ENCODE assay signal across 12 mouse cellular contexts in the genomic region with DNA sequence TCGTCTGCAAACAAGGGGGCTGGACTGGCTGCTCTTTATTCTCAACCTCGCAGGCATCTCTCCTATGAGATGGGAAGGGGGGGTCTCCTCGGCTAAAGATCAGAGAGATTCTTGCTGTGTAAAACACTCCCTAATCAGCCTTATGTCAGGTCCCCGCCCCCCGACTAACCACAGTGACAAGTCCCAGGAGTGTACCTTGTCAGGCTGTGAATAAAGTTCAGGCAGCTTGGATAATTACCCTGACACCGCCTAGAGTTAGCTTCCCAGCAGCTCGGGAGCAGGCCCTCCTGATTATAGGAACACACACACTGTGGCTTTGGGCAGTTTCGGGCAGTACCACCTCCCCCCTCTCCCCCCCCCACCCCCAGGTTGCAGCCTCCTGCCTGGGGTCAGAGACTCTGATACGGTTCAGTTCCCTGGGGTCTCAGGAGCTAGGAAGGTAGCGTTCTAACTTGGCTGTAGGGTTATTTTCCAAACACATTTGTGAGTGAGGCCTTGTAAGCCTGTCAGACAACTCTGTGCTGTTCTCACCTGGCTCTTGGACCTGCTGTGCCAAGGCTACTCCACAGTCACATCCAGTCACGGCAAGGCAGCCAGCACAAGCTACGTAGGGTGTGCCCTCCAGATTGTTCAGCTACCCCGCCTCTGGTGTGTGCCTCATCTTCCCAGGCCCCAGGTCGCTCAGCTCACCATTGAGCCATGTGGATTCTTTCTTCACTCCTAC.
A peak's percentile ranks its signal among the peaks of the same experiment; 100 is the strongest.
DNase-seq lines count a peak whose midpoint lies in the region; ATAC-seq and TF ChIP-seq lines count a peak whose summit lies in the region.
"Had no signal": no experiment of that assay in that cellular context is flagged by ENCODE, and none has a peak within 500 bp of the region (broad histone marks: within the 10 kb centered on the region; RNA-seq: fewer than 3 reads in every experiment).

No protein-coding gene starts in this region.

- DNase-seq in heart, adult 8-10 months (ENCODE audit: low spot score): no peak
- peak; percentile 20 for DNase-seq in hindbrain, postnatal 0 days (ENCODE audit: low spot score)
- peak; percentile 74 for DNase-seq in midbrain, embryonic 14.5 days
- DNase-seq in adrenal gland, postnatal 14 days: no peak
- no peak for DNase-seq in natural killer cell, adult 2 months (ENCODE audit: low spot score in 2 of 2)
- DNase-seq: cerebellum, adult 11-12 months; heart, postnatal 14 days; liver had no signal

- no peaks in the 10 kb centered on the region for H3K9me3 ChIP-seq in heart, embryonic 11.5 days (replicated peaks; ENCODE audit: control insufficient read depth, low read length)
- no peaks in the 10 kb centered on the region for H3K9me3 ChIP-seq in embryonic facial prominence, embryonic 12.5 days
- no peaks in the 10 kb centered on the region for H3K9me3 ChIP-seq in hindbrain, postnatal 0 days (ENCODE audit: low read length)
- H3K9me3 ChIP-seq in midbrain, embryonic 14.5 days (ENCODE audit: control insufficient read depth, low read length): no peaks in the 10 kb centered on the region

- TF ChIP-seq CTCF in hindbrain, postnatal 0 days (IDR thresholded peaks at IDR 0.05; ENCODE audit: low read depth): no peak

- ATAC-seq in heart, embryonic 11.5 days (replicated peaks; ENCODE audit: insufficient number of reproducible peaks, low FRiP score, low TSS enrichment): no peak
- ATAC-seq in embryonic facial prominence, embryonic 12.5 days (ENCODE audit: insufficient number of reproducible peaks, insufficient read depth, low FRiP score, low TSS enrichment): peak; percentile 70; the same call in 1 of the 2 replicates
- no peak for ATAC-seq in hindbrain, postnatal 0 days
- ATAC-seq in midbrain, embryonic 14.5 days (ENCODE audit: low FRiP score, low TSS enrichment): peak; percentile 70
- ATAC-seq in megakaryocyte, adult 5-6 weeks (ENCODE audit: poor library complexity, severe bottlenecking): no peak
- ATAC-seq: Patski had no signal

- no peaks in the 10 kb centered on the region for H3K27me3 ChIP-seq in heart, embryonic 11.5 days (ENCODE audit: control insufficient read depth, insufficient read depth, low read length)
- H3K27me3 ChIP-seq in embryonic facial prominence, embryonic 12.5 days: no peaks in the 10 kb centered on the region
- no peaks in the 10 kb centered on the region for H3K27me3 ChIP-seq in hindbrain, postnatal 0 days (ENCODE audit: insufficient read depth, low read length)
- no peaks in the 10 kb centered on the region for H3K27me3 ChIP-seq in midbrain, embryonic 14.5 days (ENCODE audit: control insufficient read depth, insufficient read depth, low read length)
- H3K27me3 ChIP-seq: Patski had no signal

- H3K4me1 ChIP-seq in heart, embryonic 11.5 days (ENCODE audit: control insufficient read depth, insufficient read depth, low read length): peaks cover 34% of the 10 kb centered on the region
- peaks cover 58% of the 10 kb centered on the region for H3K4me1 ChIP-seq in embryonic facial prominence, embryonic 12.5 days
- H3K4me1 ChIP-seq in hindbrain, postnatal 0 days (ENCODE audit: insufficient read depth, low read length): peaks cover 23% of the 10 kb centered on the region
- H3K4me1 ChIP-seq in midbrain, embryonic 14.5 days (ENCODE audit: control insufficient read depth, insufficient read depth, low read length): peaks cover 47% of the 10 kb centered on the region

- no peak overlapping the region for H3K4me2 ChIP-seq in heart, embryonic 11.5 days
- H3K4me2 ChIP-seq in embryonic facial prominence, embryonic 12.5 days (replicated peaks): no peak overlapping the region
- no peak overlapping the region for H3K4me2 ChIP-seq in hindbrain, postnatal 0 days (ENCODE audit: low read depth, low read length)
- H3K4me2 ChIP-seq in midbrain, embryonic 14.5 days (ENCODE audit: low read length): no peak overlapping the region

- H3K4me3 ChIP-seq in heart, embryonic 11.5 days (ENCODE audit: low read depth, low read length): no peak overlapping the region
- H3K4me3 ChIP-seq in embryonic facial prominence, embryonic 12.5 days: no peak overlapping the region
- no peak overlapping the region for H3K4me3 ChIP-seq in hindbrain, postnatal 0 days (ENCODE audit: low read length)
- no peak overlapping the region for H3K4me3 ChIP-seq in midbrain, embryonic 14.5 days (replicated peaks; ENCODE audit: low read depth, low read length)

- H3K27ac ChIP-seq in heart, embryonic 11.5 days (ENCODE audit: low read depth, low read length): no peak overlapping the region; the same call in 1 of the 2 replicates
- peak overlapping the region; percentile 51 for H3K27ac ChIP-seq in embryonic facial prominence, embryonic 12.5 days
- H3K27ac ChIP-seq in hindbrain, postnatal 0 days: no peak overlapping the region; the same call in 1 of the 2 replicates
- H3K27ac ChIP-seq in midbrain, embryonic 14.5 days (replicated peaks; ENCODE audit: low read depth, low read length): peak overlapping the region; percentile 63

- 0 out of 2 replicates have a peak overlapping the region, but pooled peaks have one; percentile 10 for H3K9ac ChIP-seq in heart, embryonic 11.5 days (ENCODE audit: low read depth, low read length)
- H3K9ac ChIP-seq in embryonic facial prominence, embryonic 12.5 days: no peak overlapping the region
- H3K9ac ChIP-seq in hindbrain, postnatal 0 days (replicated peaks; ENCODE audit: low read length): 0 out of 2 replicates have a peak overlapping the region, but pooled peaks have one; percentile 6
- H3K9ac ChIP-seq in midbrain, embryonic 14.5 days (replicated peaks; ENCODE audit: low read length): no peak overlapping the region

- H3K36me3 ChIP-seq in heart, embryonic 11.5 days (ENCODE audit: control insufficient read depth, insufficient read depth, low read length): no peaks in the 10 kb centered on the region
- H3K36me3 ChIP-seq in embryonic facial prominence, embryonic 12.5 days: no peaks in the 10 kb centered on the region
- no peaks in the 10 kb centered on the region for H3K36me3 ChIP-seq in hindbrain, postnatal 0 days (ENCODE audit: insufficient read depth, low read length)
- H3K36me3 ChIP-seq in midbrain, embryonic 14.5 days (ENCODE audit: control insufficient read depth, insufficient read depth, low read length): no peaks in the 10 kb centered on the region

- 30% methylated on average over 14 of the region's 14 CpGs for WGBS in heart, embryonic 11.5 days (ENCODE audit: insufficient replicate concordance)
- 20% methylated on average over 14 of the region's 14 CpGs for WGBS in embryonic facial prominence, embryonic 12.5 days
- 41% methylated on average over 14 of the region's 14 CpGs for WGBS in hindbrain, postnatal 0 days
- 12% methylated on average over 14 of the region's 14 CpGs for whole genome bisulfite sequencing in midbrain, embryonic 14.5 days

Comparison
In these comparisons a context has a peak if more than half of its experiments do, and no peak if none do; other contexts are left out.
1. ATAC-seq: peak in embryonic facial prominence, embryonic 12.5 days (single experiment) and midbrain, embryonic 14.5 days (single experiment); none in heart, embryonic 11.5 days (single experiment), hindbrain, postnatal 0 days (single experiment) and megakaryocyte, adult 5-6 weeks (single experiment).
2. H3K27ac ChIP-seq: peak in embryonic facial prominence, embryonic 12.5 days (single experiment) and midbrain, embryonic 14.5 days (single experiment); none in heart, embryonic 11.5 days (single experiment) and hindbrain, postnatal 0 days (single experiment).
3. H3K9ac ChIP-seq: peak in heart, embryonic 11.5 days (single experiment) and hindbrain, postnatal 0 days (single experiment); none in embryonic facial prominence, embryonic 12.5 days (single experiment) and midbrain, embryonic 14.5 days (single experiment).
4. DNase-seq: peak in hindbrain, postnatal 0 days (single experiment) and midbrain, embryonic 14.5 days (single experiment); none in heart, adult 8-10 months (single experiment), adrenal gland, postnatal 14 days (single experiment) and natural killer cell, adult 2 months (0 of 2).